Mouse (Mus musculus) heart, postnatal 0 days (tissue): ENCODE data around the gene Clic6.

Experiments
- CTCF ChIP-seq: IDR thresholded peaks from 2 replicates; pipeline ENCODE4 v1.5.1; 2016; ENCODE audit warnings: antibody characterized with exemption, control low read depth, low read depth
- EP300 ChIP-seq: IDR thresholded peaks from 2 replicates; pipeline ENCODE4 v1.6.1; 2016; ENCODE audit warnings: antibody characterized with exemption, low read depth

DNA sequence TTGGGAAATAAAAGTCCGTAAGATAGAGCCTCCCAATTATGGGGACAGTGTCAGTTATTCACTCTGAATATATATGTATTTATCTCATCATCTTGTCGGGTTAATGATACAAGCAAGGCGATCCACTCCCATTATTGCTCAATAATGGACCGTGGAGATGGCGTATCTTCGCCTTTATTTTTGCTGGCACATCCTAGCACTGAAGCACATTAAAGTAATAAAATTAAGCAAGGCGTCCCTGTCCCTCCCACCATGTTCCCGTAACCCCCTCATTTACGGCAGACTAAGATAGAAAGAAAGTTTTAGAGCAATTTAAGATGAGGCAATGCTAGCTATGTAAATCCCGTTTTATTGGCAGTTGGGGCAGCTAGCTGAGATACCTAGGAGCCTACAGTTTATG lies 40.4 kb downstream of the Clic6 start:
- TF ChIP-seq CTCF (no peak), EP300 (no peak)
